Mouse (Mus musculus): ENCODE data around the gene Clpsl2.

- TF ChIP-seq CTCF (IDR thresholded peaks at IDR 0.05; ENCODE audit: borderline replicate concordance, insufficient read depth, low read depth, low read length) (no peak), POLR2A (IDR thresholded peaks at IDR 0.05; ENCODE audit: borderline replicate concordance, insufficient read depth, low read length) (no peak)
Measured at GRCm38 (mm10) chr17:28524831-28525430, 24.3 kb upstream of the Clpsl2 start.
